Mouse (Mus musculus) midbrain, embryonic 15.5 days (tissue): Measurements from ENCODE around the gene Kcnc1. TPM values are rescaled to one million over a fixed set of nuclear protein-coding genes. Genes with fewer than 3 reads are reported as not detected.

ENCODE experiments used
- ATAC-seq: fragments of 200-750 bp; cut with Nextera tagmentation; replicated peaks from 2 replicates; pipeline ENCODE4 v1.8.0; 2017; ENCODE audit warnings: moderate TSS enrichment
- H3K27ac ChIP-seq: fragments of 300-500 bp; sonication (generic); 2 replicates; pipeline ENCODE4 v1.5.1; 2015; ENCODE audit warnings: mild to moderate bottlenecking, inconsistent platforms
- H3K27me3 ChIP-seq: fragments of 300-500 bp; sonication (generic); replicated peaks from 2 replicates; pipeline ENCODE4 v1.6.1; 2015; ENCODE audit warnings: inconsistent platforms
- H3K36me3 ChIP-seq: fragments of 300-500 bp; sonication (generic); replicated peaks from 2 replicates; pipeline ENCODE4 v1.6.1; 2015; ENCODE audit warnings: inconsistent platforms
- H3K4me1 ChIP-seq: fragments of 300-500 bp; sonication (generic); 2 replicates; pipeline ENCODE4 v1.6.1; 2015; ENCODE audit warnings: inconsistent platforms
- H3K4me2 ChIP-seq: fragments of 300-500 bp; sonication (generic); 2 replicates; pipeline ENCODE4 v1.6.1; 2015; ENCODE audit warnings: inconsistent platforms, mild to moderate bottlenecking, moderate library complexity
- H3K4me3 ChIP-seq: fragments of 300-500 bp; sonication (generic); 2 replicates; pipeline ENCODE4 v1.5.1; 2015; ENCODE audit warnings: mild to moderate bottlenecking, inconsistent platforms
- H3K9ac ChIP-seq: fragments of 300-500 bp; sonication (generic); 2 replicates; pipeline ENCODE4 v1.6.1; 2015; ENCODE audit warnings: mild to moderate bottlenecking, inconsistent platforms
- H3K9me3 ChIP-seq: fragments of 300-500 bp; sonication (generic); 2 replicates; pipeline ENCODE4 v1.6.1; 2016; ENCODE audit warnings: inconsistent platforms
- WGBS: fragments of 180-500 bp; shearing (Covaris S2); methylation state at CpG from one replicate; pipeline ENCODE4 v1.1.7; 2015; ENCODE audit warnings: mixed read lengths; 5-methylcytosine and 5-hydroxymethylcytosine counted together
- polyA plus RNA-seq: library from polyadenylated mRNA; unstranded; fragments of >200 nt; fragmentation: Nextera tagmentation; extraction: Ambion mirVana; gene quantifications from 2 replicates; pipeline ENCODE4 v1.2.1, GENCODE M21; 2015

Kcnc1 gene
- polyA plus RNA-seq, 1 experiment from 2014 or later: 17.0 TPM

- no peak overlapping the region for H3K4me2 ChIP-seq
- 72% methylated on average over 5 of the region's 5 CpGs for WGBS
- H3K4me3 ChIP-seq: no peak overlapping the region
- H3K4me1 ChIP-seq: peaks cover 7% of the 10 kb centered on the region; the same call in 1 of the 2 replicates
- no peak overlapping the region for H3K9ac ChIP-seq
- H3K27me3 ChIP-seq: no peaks in the 10 kb centered on the region
- no peaks in the 10 kb centered on the region for H3K9me3 ChIP-seq
- H3K36me3 ChIP-seq: no peaks in the 10 kb centered on the region
- ATAC-seq: no peak
- no peak overlapping the region for H3K27ac ChIP-seq
Measured at GRCm38 (mm10) chr7:46412823-46413222, 16.5 kb downstream of the Kcnc1 start.

GRCm38 (mm10) chr7:46413959-46414725, 17.8 kb downstream of the Kcnc1 start:
- Histone ChIP-seq H3K4me3 (no peak overlapping the region), H3K9me3 (no peaks in the 10 kb centered on the region), H3K9ac (no peak overlapping the region), H3K27ac (no peak overlapping the region), H3K4me2 (no peak overlapping the region), H3K27me3 (no peaks in the 10 kb centered on the region), H3K4me1 (peaks cover 9% of the 10 kb centered on the region; the same call in 1 of the 2 replicates), H3K36me3 (no peaks in the 10 kb centered on the region)
- ATAC-seq: no peak
- WGBS: 72% methylated on average over 6 of the region's 6 CpGs

- Histone ChIP-seq H3K4me3 (no peak overlapping the region), H3K4me2 (no peak overlapping the region), H3K27me3 (no peaks in the 10 kb centered on the region), H3K9me3 (no peaks in the 10 kb centered on the region), H3K9ac (no peak overlapping the region), H3K36me3 (no peaks in the 10 kb centered on the region), H3K27ac (no peak overlapping the region), H3K4me1 (peaks cover 6% of the 10 kb centered on the region; the same call in 1 of the 2 replicates)
- no peak for ATAC-seq
- 75% methylated on average over 14 of the region's 14 CpGs for WGBS
Measured at GRCm38 (mm10) chr7:46415818-46416425, 19.6 kb downstream of the Kcnc1 start.

DNA sequence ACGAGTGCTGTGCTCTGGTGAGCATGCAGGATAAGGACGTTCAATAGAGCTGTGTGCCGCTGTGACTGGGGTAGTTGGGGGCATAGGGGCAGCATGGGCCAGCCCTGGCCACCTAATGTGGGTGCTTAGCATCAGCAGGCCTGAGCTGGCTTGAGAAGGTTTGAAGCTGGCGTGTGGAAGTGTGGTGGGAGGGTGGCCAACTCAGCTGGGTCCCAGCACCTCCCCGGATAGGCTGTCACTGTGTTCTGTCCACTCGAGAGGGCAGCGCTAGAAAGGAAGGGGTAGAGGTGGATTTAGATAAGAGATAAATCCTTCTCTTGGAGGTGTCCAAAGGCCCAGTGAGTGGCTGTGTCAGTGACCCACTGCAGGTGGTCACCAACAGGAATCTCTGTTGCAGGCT, 21.2 kb downstream of the Kcnc1 start:
- no peak overlapping the region for H3K4me2 ChIP-seq
- H3K27me3 ChIP-seq: no peaks in the 10 kb centered on the region
- H3K27ac ChIP-seq: no peak overlapping the region
- H3K4me1 ChIP-seq: peaks cover 22% of the 10 kb centered on the region
- no peaks in the 10 kb centered on the region for H3K9me3 ChIP-seq
- ATAC-seq: no peak
- no peak overlapping the region for H3K9ac ChIP-seq
- no peak overlapping the region for H3K4me3 ChIP-seq
- no peaks in the 10 kb centered on the region for H3K36me3 ChIP-seq
- 70% methylated on average over 7 of the region's 7 CpGs for WGBS

GRCm38 (mm10) chr7:46418102-46418622, 21.9 kb downstream of the Kcnc1 start:
- 76% methylated on average over 16 of the region's 16 CpGs for WGBS
- Histone ChIP-seq H3K27me3 (no peaks in the 10 kb centered on the region), H3K4me2 (no peak overlapping the region), H3K9me3 (no peaks in the 10 kb centered on the region), H3K4me3 (no peak overlapping the region), H3K27ac (no peak overlapping the region), H3K4me1 (peaks cover 29% of the 10 kb centered on the region), H3K36me3 (no peaks in the 10 kb centered on the region), H3K9ac (no peak overlapping the region)
- ATAC-seq: no peak

DNA sequence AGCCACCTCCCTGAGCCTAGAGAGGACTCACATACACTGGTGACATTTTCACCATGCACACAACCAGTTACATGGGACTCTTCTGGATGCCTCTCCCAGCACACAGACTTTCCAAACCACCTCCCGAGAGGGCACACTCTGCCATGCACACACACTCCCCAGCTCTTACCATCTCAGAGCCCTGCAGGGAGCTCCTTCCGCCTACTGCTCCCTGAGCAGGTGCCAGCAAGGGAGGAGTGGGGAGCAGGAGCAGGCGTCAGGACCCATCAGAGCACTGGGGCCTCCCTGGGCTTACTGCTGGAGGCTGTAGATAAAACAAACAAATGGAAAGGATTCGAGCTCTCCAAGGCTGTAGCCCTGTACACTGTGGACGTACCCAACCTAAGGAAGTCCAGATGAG, 25.2 kb downstream of the Kcnc1 start:
- Histone ChIP-seq H3K9ac (no peak overlapping the region), H3K4me1 (peaks cover 43% of the 10 kb centered on the region)

DNA sequence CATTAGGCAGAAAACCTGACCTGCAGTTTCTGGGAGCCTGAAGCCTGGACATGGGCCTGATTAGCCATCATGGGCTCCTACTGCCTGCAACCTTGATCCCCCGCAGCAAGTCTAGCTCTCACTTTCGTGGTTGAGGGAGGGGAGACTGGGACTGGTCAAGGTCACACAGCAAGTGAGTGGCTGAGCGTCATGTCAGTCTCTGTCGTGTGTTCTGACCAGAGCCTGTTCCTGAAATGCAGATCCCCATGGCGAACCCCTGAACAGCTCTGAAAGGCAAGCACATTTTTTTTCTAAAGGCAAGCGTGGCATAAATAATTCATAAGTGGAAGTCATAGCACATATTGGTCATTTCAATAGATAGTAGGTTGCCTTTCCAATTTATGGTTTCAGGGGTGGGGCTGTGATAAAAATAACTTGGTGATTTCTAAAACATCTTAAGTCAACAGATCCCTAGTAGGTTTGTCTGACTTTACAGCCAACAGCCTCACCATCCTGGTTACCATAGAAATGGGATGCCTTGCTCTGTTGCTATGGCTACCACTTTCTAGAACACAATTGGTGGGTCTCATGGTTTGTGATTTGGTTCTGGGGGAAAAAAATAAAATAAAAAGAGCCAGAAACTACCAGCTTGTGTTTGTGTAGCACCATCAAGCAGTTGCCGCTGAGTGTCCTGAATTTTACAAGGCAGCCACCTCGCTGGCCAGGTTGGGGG, 25.9 kb downstream of the Kcnc1 start:
- H3K4me2 ChIP-seq: peak overlapping the region; percentile 39
- no peak overlapping the region for H3K9ac ChIP-seq
- no peaks in the 10 kb centered on the region for H3K9me3 ChIP-seq
- peak overlapping the region; percentile 83 for H3K27ac ChIP-seq
- H3K36me3 ChIP-seq: no peaks in the 10 kb centered on the region
- ATAC-seq: peak; percentile 84
- H3K4me1 ChIP-seq: peaks cover 43% of the 10 kb centered on the region
- no peak overlapping the region for H3K4me3 ChIP-seq
- no peaks in the 10 kb centered on the region for H3K27me3 ChIP-seq
- WGBS: 27% methylated on average over 8 of the region's 8 CpGs

More for the DNA sequence above, 25.2 kb downstream of the Kcnc1 start:
- H3K9me3 ChIP-seq: no peaks in the 10 kb centered on the region
- H3K27ac ChIP-seq: peak overlapping the region; percentile 83
- H3K27me3 ChIP-seq: no peaks in the 10 kb centered on the region
- ATAC-seq: peak; percentile 15; the same call in 1 of the 2 replicates
- no peak overlapping the region for H3K4me3 ChIP-seq
- no peak overlapping the region; the same call in 1 of the 2 replicates for H3K4me2 ChIP-seq
- no peaks in the 10 kb centered on the region for H3K36me3 ChIP-seq
- WGBS: 35% methylated on average over 5 of the region's 5 CpGs

GRCm38 (mm10) chr7:46422764-46423412, 26.6 kb downstream of the Kcnc1 start:
- Histone ChIP-seq H3K27ac (peak overlapping the region; percentile 83), H3K9me3 (no peaks in the 10 kb centered on the region), H3K36me3 (no peaks in the 10 kb centered on the region), H3K4me3 (no peak overlapping the region), H3K9ac (no peak overlapping the region), H3K27me3 (no peaks in the 10 kb centered on the region), H3K4me2 (peak overlapping the region; percentile 39), H3K4me1 (peaks cover 43% of the 10 kb centered on the region)
- 48% methylated on average over 17 of the region's 18 CpGs for WGBS
- ATAC-seq: peak; percentile 69

- Histone ChIP-seq H3K4me1 (peaks cover 40% of the 10 kb centered on the region), H3K4me2 (no peak overlapping the region), H3K27me3 (no peaks in the 10 kb centered on the region), H3K36me3 (no peaks in the 10 kb centered on the region), H3K4me3 (no peak overlapping the region), H3K9ac (no peak overlapping the region), H3K9me3 (no peaks in the 10 kb centered on the region), H3K27ac (no peak overlapping the region)
- no peak for ATAC-seq
- 58% methylated on average over 3 of the region's 3 CpGs for WGBS
Measured at GRCm38 (mm10) chr7:46423951-46424350, 27.7 kb downstream of the Kcnc1 start.

DNA sequence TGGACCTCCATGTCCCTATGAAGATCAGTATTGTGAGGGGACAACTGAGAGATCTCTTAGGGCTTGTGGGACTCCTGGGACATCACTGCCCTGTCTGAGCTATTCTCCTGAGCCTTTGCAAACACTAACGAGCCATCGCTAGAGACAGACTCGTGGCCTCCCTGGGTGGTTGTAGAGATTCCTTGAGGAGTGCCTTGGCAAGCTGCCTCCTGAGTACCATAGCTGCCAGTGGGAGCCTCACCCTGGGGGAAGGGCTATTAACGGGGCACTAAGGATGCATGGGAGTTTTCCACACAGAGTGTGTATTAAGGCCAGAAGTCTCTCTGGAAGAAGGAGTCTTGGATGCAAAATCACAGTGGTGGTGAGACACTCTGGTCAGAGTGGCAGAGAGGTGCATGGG, 28.7 kb downstream of the Kcnc1 start:
- no peak overlapping the region for H3K4me2 ChIP-seq
- ATAC-seq: no peak
- H3K27ac ChIP-seq: no peak overlapping the region
- H3K4me1 ChIP-seq: peaks cover 40% of the 10 kb centered on the region
- H3K4me3 ChIP-seq: no peak overlapping the region
- no peaks in the 10 kb centered on the region for H3K36me3 ChIP-seq
- WGBS: 52% methylated on average over 4 of the region's 4 CpGs
- no peaks in the 10 kb centered on the region for H3K9me3 ChIP-seq
- H3K27me3 ChIP-seq: no peaks in the 10 kb centered on the region
- H3K9ac ChIP-seq: no peak overlapping the region

- H3K27me3 ChIP-seq: no peaks in the 10 kb centered on the region
- H3K9me3 ChIP-seq: no peaks in the 10 kb centered on the region
- no peak overlapping the region for H3K4me3 ChIP-seq
- H3K4me2 ChIP-seq: no peak overlapping the region
- WGBS: 31% methylated on average over 5 of the region's 5 CpGs
- H3K4me1 ChIP-seq: peaks cover 4% of the 10 kb centered on the region
- H3K27ac ChIP-seq: no peak overlapping the region
- peaks cover 4% of the 10 kb centered on the region; the same call in 1 of the 2 replicates for H3K36me3 ChIP-seq
- ATAC-seq: peak; percentile 69
- no peak overlapping the region for H3K9ac ChIP-seq
Measured at GRCm38 (mm10) chr7:46433874-46434273, 37.6 kb downstream of the Kcnc1 start.

DNA sequence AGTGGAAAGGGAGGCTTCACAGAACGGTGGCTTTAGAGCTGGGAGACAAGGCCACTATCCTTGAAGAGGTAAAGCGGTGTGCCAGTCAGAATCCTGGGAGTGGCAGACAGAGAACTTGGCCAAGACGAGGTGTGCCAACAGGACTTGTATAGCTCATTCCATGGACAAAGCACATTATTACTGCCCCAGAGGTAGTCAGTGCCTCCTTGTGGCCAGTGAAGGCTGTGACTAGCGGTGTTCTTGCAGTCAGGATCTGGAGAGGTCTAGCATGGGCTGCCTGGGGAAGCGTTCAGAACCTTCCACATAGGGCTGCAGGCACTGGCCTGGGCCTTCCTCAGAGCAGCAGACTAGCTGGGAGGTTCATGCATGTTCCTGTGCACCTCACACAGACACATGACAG, 39.5 kb downstream of the Kcnc1 start:
- 96% methylated on average over 5 of the region's 5 CpGs for whole genome bisulfite sequencing
- H3K27me3 ChIP-seq: no peaks in the 10 kb centered on the region
- no peak for ATAC-seq
- H3K9me3 ChIP-seq: no peaks in the 10 kb centered on the region
- H3K36me3 ChIP-seq: peaks cover 4% of the 10 kb centered on the region; the same call in 1 of the 2 replicates
- no peak overlapping the region for H3K4me3 ChIP-seq
- peaks cover 4% of the 10 kb centered on the region for H3K4me1 ChIP-seq
- H3K27ac ChIP-seq: no peak overlapping the region
- no peak overlapping the region for H3K4me2 ChIP-seq
- no peak overlapping the region for H3K9ac ChIP-seq
